Mouse (Mus musculus) kidney, adult 2 months (tissue): ENCODE measurements around the gene Camk2d. TPM values are rescaled to one million over a fixed set of nuclear protein-coding genes. Genes with fewer than 3 reads are reported as not detected.

Source experiments
- DNase-seq: peaks from one replicate; pipeline ENCODE4 v3.0.0; 2021
- H3K27ac ChIP-seq: fragments of 200-500 bp; 2 replicates; pipeline ENCODE4 v1.5.1; 2012; ENCODE audit warnings: low read depth, low read length, control low read depth, inconsistent platforms; ENCODE audit not compliant: insufficient read depth
- H3K27me3 ChIP-seq: fragments of 200-500 bp; replicated peaks from 2 replicates; pipeline ENCODE4 v1.6.1; 2012; ENCODE audit warnings: mild to moderate bottlenecking, moderate library complexity, low read length, inconsistent platforms; ENCODE audit not compliant: control insufficient read depth, insufficient read depth
- H3K36me3 ChIP-seq: fragments of 200-500 bp; 2 replicates; pipeline ENCODE4 v1.6.1; 2012; ENCODE audit warnings: mild to moderate bottlenecking, moderate library complexity, low read length, inconsistent platforms; ENCODE audit not compliant: control insufficient read depth, insufficient read depth
- H3K4me1 ChIP-seq: fragments of 200-500 bp; 2 replicates; pipeline ENCODE4 v1.6.1; 2011; ENCODE audit warnings: low read length; ENCODE audit not compliant: control insufficient read depth, insufficient read depth
- H3K4me3 ChIP-seq: fragments of 200-500 bp; 2 replicates; pipeline ENCODE4 v1.5.1; 2011; ENCODE audit warnings: mild to moderate bottlenecking, low read depth, low read length, control low read depth; ENCODE audit not compliant: insufficient read depth
- CTCF ChIP-seq: fragments of 200-500 bp; conservative IDR thresholded peaks from 2 replicates; pipeline ENCODE4 v1.5.1; 2011; ENCODE audit warnings: low read depth, mild to moderate bottlenecking, control low read depth, low read length, moderate library complexity, mixed read lengths; ENCODE audit not compliant: insufficient read depth, insufficient read length
- POLR2A ChIP-seq: fragments of 200-500 bp; IDR thresholded peaks from one replicate; pipeline ENCODE4 v1.6.1; 2011; ENCODE audit warnings: low read depth, low read length, control low read depth
- WGBS: fragments of 180-500 bp; shearing (Covaris S2); methylation state at CpG from one replicate; pipeline ENCODE4 v1.1.7; 2018; 5-methylcytosine and 5-hydroxymethylcytosine counted together
- polyA plus RNA-seq: library from polyadenylated mRNA; depleted of rRNA; stranded (reverse); fragments of >200 nt; gene quantifications from 2 replicates; pipeline ENCODE4 v1.2.3, GENCODE M21; 2012

Camk2d gene
- polyA plus RNA-seq, 1 experiment = 37.9 TPM

DNA sequence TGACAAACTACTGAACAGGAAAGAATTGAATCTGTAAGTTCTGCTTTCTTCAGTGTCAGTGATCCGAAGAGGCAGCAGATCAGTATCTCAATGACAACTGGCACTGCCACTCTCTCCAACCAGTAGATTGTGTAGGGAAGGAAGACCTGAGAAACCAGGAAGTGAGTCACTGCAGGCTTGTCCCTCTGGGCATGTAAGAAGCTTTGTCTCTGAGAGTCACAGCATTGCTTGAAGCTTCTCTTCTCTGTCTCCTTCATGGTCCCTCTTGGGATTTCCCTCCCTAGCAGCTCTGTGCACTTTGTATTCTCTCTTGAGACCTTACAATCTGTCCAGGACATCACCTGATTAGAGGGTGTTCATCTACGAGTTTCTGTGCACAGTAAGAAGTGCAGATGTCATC, 233.7 kb downstream of the Camk2d start:
- TF ChIP-seq CTCF = no peak
- TF ChIP-seq POLR2A = no peak
- H3K4me1 ChIP-seq = no peaks in the 10 kb centered on the region
- H3K27ac ChIP-seq = no peak overlapping the region
- H3K27me3 ChIP-seq = no peaks in the 10 kb centered on the region
- no peaks in the 10 kb centered on the region for H3K36me3 ChIP-seq
- no peak overlapping the region for H3K4me3 ChIP-seq
- no peak for DNase-seq
- WGBS = 75% methylated on average over 2 of the region's 2 CpGs

DNA sequence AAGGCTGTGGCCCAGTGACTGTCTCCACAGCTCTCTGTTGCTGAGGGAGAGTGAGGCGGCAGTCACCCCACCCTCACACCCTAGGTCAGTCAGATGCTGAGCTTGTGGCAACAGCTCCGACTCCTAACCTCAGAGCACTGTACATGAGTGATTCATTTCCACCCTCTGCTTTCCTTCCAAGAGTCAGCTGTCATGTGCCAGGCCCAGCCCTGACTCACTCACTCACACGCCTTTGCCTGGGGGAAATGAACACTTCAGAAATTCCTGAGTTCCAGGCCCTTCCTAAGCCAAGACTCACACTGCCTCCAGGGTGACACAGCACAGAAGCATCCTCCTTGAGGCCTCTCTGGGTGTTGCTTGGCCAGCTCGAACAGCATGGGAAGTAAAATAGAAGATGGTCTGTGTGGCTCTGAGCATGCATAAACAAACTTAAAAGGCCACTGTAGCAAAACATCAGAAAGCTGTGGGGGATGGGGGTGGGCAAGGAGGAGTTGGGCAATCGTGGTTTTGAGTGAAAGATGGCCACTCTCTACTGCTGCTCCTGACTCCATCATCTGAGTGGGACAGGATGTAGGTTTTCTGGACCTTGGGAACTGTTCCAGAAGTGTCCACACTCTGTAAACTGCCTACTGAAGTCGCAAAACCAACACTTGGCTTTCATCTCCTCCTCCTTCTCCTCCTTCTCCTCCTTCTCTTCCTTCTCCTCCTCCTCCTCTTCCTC, 235.5 kb downstream of the Camk2d start:
- Histone ChIP-seq H3K4me1 (no peaks in the 10 kb centered on the region), H3K4me3 (no peak overlapping the region), H3K36me3 (no peaks in the 10 kb centered on the region), H3K27me3 (no peaks in the 10 kb centered on the region), H3K27ac (no peak overlapping the region)
- 62% methylated on average over 6 of the region's 6 CpGs for WGBS
- TF ChIP-seq POLR2A (no peak), CTCF (no peak)
- peak; percentile 11 for DNase-seq

DNA sequence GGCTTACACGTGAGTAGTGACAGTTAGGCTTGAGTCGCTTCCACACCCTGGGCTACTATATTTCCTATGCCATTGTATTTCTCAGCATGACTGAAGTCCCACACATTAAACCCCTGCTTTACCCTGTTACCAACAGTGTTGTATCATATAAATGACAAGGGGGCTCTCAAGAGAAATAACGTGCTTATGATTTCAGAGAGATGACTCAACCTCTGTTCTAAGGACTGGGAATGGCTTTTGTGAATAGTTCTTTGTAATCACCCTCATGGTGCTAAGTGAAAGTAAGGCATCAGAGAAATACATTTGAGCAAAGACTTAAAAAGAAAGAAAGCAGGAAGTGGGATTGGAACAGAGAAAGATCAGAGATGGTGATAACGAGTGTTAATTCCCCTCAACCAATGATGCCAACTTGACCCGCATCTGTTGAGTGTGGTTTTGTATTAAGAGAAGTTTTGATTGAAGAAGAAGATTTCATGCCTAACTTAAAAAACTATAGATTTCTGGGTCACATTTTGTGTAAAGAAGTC, 238.6 kb downstream of the Camk2d start:
- 86% methylated on average over 5 of the region's 5 CpGs for WGBS

DNA sequence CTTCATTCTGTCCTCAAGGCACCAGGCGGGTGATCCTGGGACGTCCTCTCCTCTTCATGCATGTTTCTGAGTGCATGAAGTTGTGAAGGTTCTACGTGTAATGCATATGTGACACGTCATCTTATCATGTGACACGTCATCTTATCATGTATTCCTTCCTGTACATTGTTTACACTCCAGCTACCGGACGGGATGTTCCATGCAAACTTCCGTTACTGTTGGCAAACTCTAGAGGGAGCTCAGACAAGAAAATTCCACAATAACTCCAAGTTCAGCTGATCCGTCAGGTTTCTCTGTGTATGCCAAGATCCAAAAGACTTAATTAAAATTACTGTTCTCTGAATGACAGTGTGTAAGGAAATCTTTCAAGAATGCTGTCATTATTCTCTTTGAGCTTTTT, 246.7 kb downstream of the Camk2d start:
- Histone ChIP-seq H3K36me3 (no peaks in the 10 kb centered on the region; the same call in 1 of the 2 replicates), H3K27me3 (no peaks in the 10 kb centered on the region), H3K27ac (no peak overlapping the region), H3K4me1 (no peaks in the 10 kb centered on the region), H3K4me3 (no peak overlapping the region)
- 70% methylated on average over 9 of the region's 9 CpGs for WGBS
- peak; percentile 11 for DNase-seq
- TF ChIP-seq CTCF = no peak
- no peak for TF ChIP-seq POLR2A

More for the DNA sequence above, 238.6 kb downstream of the Camk2d start:
- no peaks in the 10 kb centered on the region for H3K36me3 ChIP-seq
- no peak for DNase-seq
- H3K27ac ChIP-seq = no peak overlapping the region
- H3K4me1 ChIP-seq = no peaks in the 10 kb centered on the region
- no peak overlapping the region for H3K4me3 ChIP-seq
- H3K27me3 ChIP-seq = no peaks in the 10 kb centered on the region
- TF ChIP-seq POLR2A = no peak
- TF ChIP-seq CTCF = no peak

DNA sequence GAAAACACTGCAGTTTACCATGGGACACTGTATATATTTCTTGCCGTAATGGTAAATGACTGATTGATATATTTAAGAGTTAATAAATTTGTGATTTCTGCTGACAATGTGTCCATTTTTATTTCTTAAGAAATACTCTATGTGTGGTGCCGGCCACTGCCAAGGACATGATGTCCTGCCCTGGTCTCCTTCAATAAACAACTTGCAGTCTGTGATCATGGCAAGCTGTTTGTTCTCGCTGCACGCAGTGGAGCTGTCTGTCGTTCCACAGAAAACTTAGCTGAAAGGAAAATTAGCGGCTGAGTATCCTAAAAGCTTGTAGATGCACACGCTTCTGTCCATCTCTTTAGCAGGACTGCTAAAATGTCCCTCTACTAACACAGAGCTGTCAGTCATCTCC, 248.7 kb downstream of the Camk2d start:
- WGBS = 92% methylated on average over 7 of the region's 7 CpGs

DNA sequence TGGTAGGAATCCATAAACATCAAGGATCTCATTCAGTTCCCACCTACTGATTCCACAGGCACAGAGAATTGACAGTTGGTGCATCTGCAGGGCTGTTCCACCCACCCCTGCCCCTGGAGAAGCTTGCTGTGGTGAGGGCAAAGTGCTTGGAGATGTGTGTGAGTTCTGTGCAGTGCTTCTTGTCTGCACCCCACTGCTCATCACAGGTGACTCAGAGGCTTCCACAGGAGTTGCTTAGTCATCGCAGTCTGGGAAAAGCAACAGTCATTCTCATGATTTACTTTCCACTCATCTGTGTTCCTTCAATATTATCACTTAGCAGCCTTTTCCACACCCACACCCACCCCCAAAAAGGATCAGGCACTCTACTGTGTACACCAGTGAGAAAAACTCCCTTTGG, 252.0 kb downstream of the Camk2d start:
- no peak for DNase-seq
- WGBS = 100% methylated on average over 1 of the region's 1 CpGs
- H3K36me3 ChIP-seq = no peaks in the 10 kb centered on the region; the same call in 1 of the 2 replicates

More for the DNA sequence above, 248.7 kb downstream of the Camk2d start:
- no peak for TF ChIP-seq CTCF
- TF ChIP-seq POLR2A = no peak
- Histone ChIP-seq H3K27ac (no peak overlapping the region), H3K4me3 (no peak overlapping the region), H3K27me3 (no peaks in the 10 kb centered on the region), H3K36me3 (no peaks in the 10 kb centered on the region; the same call in 1 of the 2 replicates), H3K4me1 (no peaks in the 10 kb centered on the region)
- DNase-seq = no peak

DNA sequence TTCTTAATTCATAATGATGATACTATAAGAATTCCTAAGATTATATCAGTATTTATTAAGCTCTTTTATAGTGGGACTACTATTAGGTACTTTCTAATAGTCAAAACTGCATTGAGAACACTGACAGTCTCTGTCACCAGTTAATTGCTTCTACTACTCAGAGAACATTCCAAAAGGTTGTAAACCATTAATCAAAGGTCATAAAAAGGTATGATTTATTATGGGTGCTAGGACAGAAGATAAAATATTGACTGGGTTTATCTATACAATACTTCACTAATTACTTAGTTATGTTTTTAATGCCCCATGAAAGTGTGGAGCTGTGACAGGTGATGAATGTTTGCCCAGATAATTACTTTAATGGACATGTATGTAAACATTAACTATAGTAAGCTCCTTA, 264.3 kb downstream of the Camk2d start:
- no peak for DNase-seq
- Histone ChIP-seq H3K4me1 (no peaks in the 10 kb centered on the region), H3K27ac (no peak overlapping the region), H3K4me3 (no peak overlapping the region), H3K36me3 (no peaks in the 10 kb centered on the region), H3K27me3 (no peaks in the 10 kb centered on the region)
- TF ChIP-seq CTCF = no peak
- no peak for TF ChIP-seq POLR2A

More for the DNA sequence above, 252.0 kb downstream of the Camk2d start:
- H3K27me3 ChIP-seq = no peaks in the 10 kb centered on the region
- H3K27ac ChIP-seq = no peak overlapping the region
- H3K4me3 ChIP-seq = no peak overlapping the region
- TF ChIP-seq CTCF = no peak
- no peak for TF ChIP-seq POLR2A
- H3K4me1 ChIP-seq = no peaks in the 10 kb centered on the region
